Mouse (Mus musculus): ENCODE data around the gene Paics.

DNA sequence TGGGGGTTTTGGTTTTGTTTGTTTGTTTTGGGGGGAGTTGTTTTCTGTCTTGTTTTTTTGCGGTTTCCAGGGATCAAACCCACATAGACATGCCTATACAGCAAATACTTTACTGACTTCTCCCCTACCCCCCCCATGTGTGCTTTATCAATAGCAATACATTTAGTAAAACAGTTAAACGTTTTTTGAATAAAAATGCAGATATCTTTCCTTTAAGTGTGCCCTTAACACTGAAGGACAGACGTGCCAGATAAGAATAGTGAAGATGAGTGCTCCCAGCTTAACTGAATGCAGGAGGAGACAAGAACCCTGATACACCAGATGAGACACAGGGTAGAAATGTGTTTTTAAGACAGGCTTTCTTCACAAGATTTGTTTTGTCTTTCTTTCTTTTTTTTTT is 60.0 kb downstream of the Paics start:
- TF ChIP-seq CTCF (IDR thresholded peaks at IDR 0.05; ENCODE audit: low read depth): no peak
- peak; percentile 94 for TF ChIP-seq EP300 (IDR thresholded peaks at IDR 0.05; ENCODE audit: low read depth)

Data from liver, postnatal 0 days (tissue).